Comparison of ENCODE assay signal across 21 mouse cellular contexts in the genomic region with DNA sequence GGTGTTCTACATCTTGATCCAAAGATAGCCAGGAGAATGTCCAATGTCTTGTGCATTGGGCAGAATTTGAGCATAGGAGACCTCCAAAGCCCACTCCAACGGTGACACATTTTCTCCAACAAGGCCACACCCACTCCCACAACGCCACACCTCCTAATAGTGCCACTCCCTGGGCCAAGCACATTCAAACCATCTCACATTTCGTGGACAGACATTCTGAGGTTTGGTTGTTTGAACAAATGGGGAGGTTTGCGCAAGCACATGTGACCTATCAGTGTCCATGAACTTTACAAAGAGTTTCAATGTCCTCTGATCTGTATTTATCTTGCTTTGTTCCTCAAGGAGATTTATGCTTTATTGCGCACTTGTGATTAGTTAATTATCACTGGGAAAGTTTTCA.
DNase-seq lines count a peak whose midpoint lies in the region; TF ChIP-seq lines count a peak whose summit lies in the region.
"Had no signal": no experiment of that assay in that cellular context is flagged by ENCODE, and none has a peak within 500 bp of the region (broad histone marks: within the 10 kb centered on the region; RNA-seq: fewer than 3 reads in every experiment).

No protein-coding gene starts in this region.

- no peaks in the 10 kb centered on the region for H3K79me2 ChIP-seq in myocyte (ENCODE audit: control insufficient read depth, insufficient read depth)

- H3K27me3 ChIP-seq in myocyte (ENCODE audit: control insufficient read depth, insufficient read depth, insufficient read length): no peaks in the 10 kb centered on the region
- H3K27me3 ChIP-seq: embryonic facial prominence, embryonic 12.5 days; limb, embryonic 12.5 days had no signal

- no peak overlapping the region for H3K4me2 ChIP-seq in myocyte (ENCODE audit: low read depth)
- H3K4me2 ChIP-seq: embryonic facial prominence, embryonic 12.5 days; forebrain, embryonic 12.5 days; hindbrain, embryonic 14.5 days; limb, embryonic 12.5 days had no signal

- TF ChIP-seq POLR2A in myocyte (IDR thresholded peaks at IDR 0.05; ENCODE audit: insufficient read length, low read depth): no peak

- intact Hi-C loops in left cerebral cortex, postnatal 14 days (cut with DNase I): no loop called here

- H3ac ChIP-seq in myocyte (ENCODE audit: control insufficient read depth, insufficient read length): no peak overlapping the region

- H3K4me3 ChIP-seq in myocyte: no peak overlapping the region
- H3K4me3 ChIP-seq: embryonic facial prominence, embryonic 12.5 days; erythroblast, embryonic 14.5 days; forebrain, embryonic 12.5 days; limb, embryonic 12.5 days had no signal

- DNase-seq in kidney, postnatal 10 days: peak; percentile 8
- DNase-seq in kidney, adult 9 months: no peak
- DNase-seq in ES-CJ7 (ENCODE audit: low read depth, low spot score): peak; percentile 82
- DNase-seq in Muller cell, postnatal 12 days (ENCODE audit: inconsistent ontology term): peak; percentile 27
- DNase-seq in lung, adult 18-20 months: no peak
- no peak for DNase-seq in left cerebral cortex, postnatal 14 days (ENCODE audit: low spot score in 2 of 2)
- DNase-seq: cerebellum, adult 18-20 months; cerebellum, postnatal 14 days; gastrocnemius, postnatal 36 days; heart, postnatal 4 days; kidney, adult 11 months; layer of hippocampus, postnatal 36 days; right cerebral cortex, adult 18-20 months; right cerebral cortex, postnatal 4 days; thymus, postnatal 14 days had no signal

- no peaks in the 10 kb centered on the region for H3K36me3 ChIP-seq in myocyte (ENCODE audit: control insufficient read depth, insufficient read depth)
- H3K36me3 ChIP-seq: embryonic facial prominence, embryonic 12.5 days; forebrain, embryonic 12.5 days; limb, embryonic 12.5 days had no signal

TF ChIP-seq in myocyte, 11 proteins besides CTCF, POLR2A, EP300 and RAD21:
- peak in 1 of 3 experiments; percentile 34 for TF ChIP-seq MYOG (IDR thresholded peaks at IDR 0.05; ENCODE audit: control insufficient read depth in 1 of 3, insufficient read depth in 1 of 3, insufficient read length in 2 of 3, low read depth in 2 of 3)
- TF ChIP-seq SRF (IDR thresholded peaks at IDR 0.05; ENCODE audit: control insufficient read depth, insufficient read length, low read depth): no peak
- TF ChIP-seq POLR2AphosphoS2 (IDR thresholded peaks at IDR 0.05; ENCODE audit: insufficient read length, low read depth): no peak
- no peak for TF ChIP-seq E2F4 (IDR thresholded peaks at IDR 0.05; ENCODE audit: insufficient read depth)
- no peak for TF ChIP-seq USF1 (IDR thresholded peaks at IDR 0.05; ENCODE audit: low read depth)
- no peak for TF ChIP-seq MAX (IDR thresholded peaks at IDR 0.05; ENCODE audit: low read depth)
- TF ChIP-seq CEBPB (IDR thresholded peaks at IDR 0.05; ENCODE audit: insufficient read depth, poor library complexity, severe bottlenecking): peak; percentile 61; the same call in 1 of the 2 replicates
- no peak for TF ChIP-seq REST (IDR thresholded peaks at IDR 0.05; ENCODE audit: insufficient read depth, insufficient read length)
- no peak for TF ChIP-seq TCF3 (IDR thresholded peaks at IDR 0.05; ENCODE audit: insufficient read length, low read depth)

Comparison
In these comparisons a context has a peak if more than half of its experiments do, and no peak if none do; other contexts are left out.
1. DNase-seq: peak in kidney, postnatal 10 days (single experiment), ES-CJ7 (single experiment) and Muller cell, postnatal 12 days (single experiment); none in kidney, adult 9 months (single experiment), lung, adult 18-20 months (0 of 2) and left cerebral cortex, postnatal 14 days (0 of 2).